Mouse (Mus musculus) spleen, adult 2 months (tissue): ENCODE results near the gene Prss57. TPM values are rescaled to one million over a fixed set of nuclear protein-coding genes. Genes with fewer than 3 reads are reported as not detected.

Experiments used
- DNase-seq, 2 experiments: peaks; one replicate each; pipeline versions ENCODE4 v3.0.0 to v3.0.0-alpha.2; 2012 to 2021; ENCODE audit warnings: low spot score in 2 of 2, low read depth in 1 of 2
- H3K27ac ChIP-seq: fragments of 200-500 bp; 2 replicates; pipeline ENCODE4 v1.5.1; 2012; ENCODE audit warnings: low read length, inconsistent platforms; ENCODE audit not compliant: insufficient read depth
- H3K27me3 ChIP-seq: fragments of 200-500 bp; 2 replicates; pipeline ENCODE4 v1.6.1; 2012; ENCODE audit warnings: mild to moderate bottlenecking, moderate library complexity, low read length, inconsistent platforms; ENCODE audit not compliant: control insufficient read depth, insufficient read depth
- H3K36me3 ChIP-seq: fragments of 200-500 bp; 2 replicates; pipeline ENCODE4 v1.6.1; 2012; ENCODE audit warnings: mild to moderate bottlenecking, low read length, inconsistent platforms; ENCODE audit not compliant: control insufficient read depth, insufficient read depth
- H3K4me1 ChIP-seq: fragments of 200-500 bp; 2 replicates; pipeline ENCODE4 v1.6.1; 2011; ENCODE audit warnings: inconsistent platforms; ENCODE audit not compliant: control insufficient read depth, insufficient read depth, insufficient read length
- H3K4me3 ChIP-seq: fragments of 200-500 bp; 2 replicates; pipeline ENCODE4 v1.5.1; 2011; ENCODE audit warnings: mild to moderate bottlenecking, inconsistent platforms; ENCODE audit not compliant: insufficient read depth, insufficient read length; ENCODE audit errors: extremely low read depth
- CTCF ChIP-seq: fragments of 200-500 bp; IDR thresholded peaks from 2 replicates; pipeline ENCODE4 v1.5.1; 2011; ENCODE audit warnings: mild to moderate bottlenecking, inconsistent platforms; ENCODE audit not compliant: insufficient read depth, insufficient read length, insufficient replicate concordance; ENCODE audit errors: extremely low read depth
- POLR2A ChIP-seq: fragments of 200-500 bp; IDR thresholded peaks from 2 replicates; pipeline ENCODE4 v1.6.1; 2011; ENCODE audit warnings: low read depth, low read length, inconsistent platforms
- WGBS: fragments of 180-500 bp; shearing (Covaris S2); methylation state at CpG from one replicate; pipeline ENCODE4 v1.1.7; 2018; 5-methylcytosine and 5-hydroxymethylcytosine counted together
- polyA plus RNA-seq: library from polyadenylated mRNA; depleted of rRNA; stranded (reverse); fragments of >200 nt; gene quantifications from 2 replicates; pipeline ENCODE4 v1.2.3, GENCODE M21; 2012

Gene Prss57
- polyA plus RNA-seq, 1 experiment, result 1.6 TPM

DNA sequence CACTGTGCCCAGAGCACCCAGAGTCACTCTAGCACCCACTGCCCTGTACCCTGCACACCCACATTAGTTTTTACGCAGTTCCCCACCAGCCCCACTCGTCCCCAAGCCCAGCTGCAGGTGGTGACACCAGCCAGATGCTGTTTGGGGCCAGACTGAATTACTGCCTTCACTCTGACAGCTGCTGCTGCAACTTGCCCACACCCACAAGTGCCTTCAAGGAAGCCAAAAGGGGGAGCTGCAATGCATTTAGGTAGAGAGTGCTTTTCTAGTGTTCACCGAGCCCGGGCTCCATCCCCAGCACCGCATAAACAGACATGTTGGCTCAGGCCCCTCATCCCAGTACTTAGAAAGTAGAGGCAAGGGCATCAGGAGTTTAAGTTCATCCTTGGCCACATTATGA is 8.8 kb downstream of the Prss57 start:
- Histone ChIP-seq H3K36me3 (no peaks in the 10 kb centered on the region), H3K27ac (no peak overlapping the region), H3K4me3 (no peak overlapping the region), H3K4me1 (peaks cover 10% of the 10 kb centered on the region), H3K27me3 (peaks cover 5% of the 10 kb centered on the region)
- TF ChIP-seq CTCF (no peak), POLR2A (no peak)
- no peak for DNase-seq
- 56% methylated on average over 5 of the region's 5 CpGs for WGBS

DNA sequence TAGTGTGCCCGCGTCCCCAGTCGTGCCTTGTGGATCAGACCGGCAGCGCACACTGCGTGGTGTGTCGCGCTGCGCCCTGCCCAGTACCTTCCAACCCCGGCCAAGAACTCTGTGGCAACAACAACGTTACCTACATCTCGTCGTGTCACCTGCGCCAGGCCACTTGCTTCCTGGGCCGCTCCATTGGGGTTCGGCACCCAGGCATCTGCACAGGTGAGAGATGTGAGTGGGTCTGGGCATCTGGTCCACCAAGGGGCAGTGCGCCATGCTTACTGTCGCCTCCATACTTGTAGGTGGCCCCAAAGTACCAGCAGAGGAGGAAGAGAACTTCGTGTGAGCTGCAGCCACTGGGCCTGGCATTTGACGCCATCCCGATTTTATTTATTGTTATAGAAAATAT is 9.6 kb downstream of the Prss57 start:
- DNase-seq, result no peak
- TF ChIP-seq CTCF (no peak), POLR2A (no peak)
- H3K4me1 ChIP-seq, result peaks cover 10% of the 10 kb centered on the region
- peak overlapping the region; percentile 64; the same call in 1 of the 2 replicates for H3K4me3 ChIP-seq
- WGBS, result 32% methylated on average over 21 of the region's 21 CpGs
- peaks cover 5% of the 10 kb centered on the region for H3K27me3 ChIP-seq
- no peaks in the 10 kb centered on the region for H3K36me3 ChIP-seq
- H3K27ac ChIP-seq, result no peak overlapping the region

DNA sequence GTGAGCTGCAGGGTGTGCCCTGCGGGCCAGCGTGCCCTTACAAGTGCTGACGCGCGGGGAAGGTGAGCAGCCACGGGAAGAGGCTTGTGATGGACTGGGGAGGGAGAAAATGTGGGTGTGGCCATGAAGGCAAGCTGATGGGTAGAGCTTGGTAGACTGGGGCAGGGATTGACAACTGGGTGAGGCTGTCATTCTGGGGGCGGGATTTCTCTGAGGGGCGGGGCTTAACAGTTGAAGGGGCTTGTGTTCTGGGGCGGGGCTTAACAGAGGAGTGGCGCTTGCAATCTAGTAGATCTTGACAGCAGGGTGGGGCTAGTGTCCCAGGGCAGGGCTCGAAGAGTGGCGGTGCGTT is 10.1 kb downstream of the Prss57 start:
- Histone ChIP-seq H3K27ac (peak overlapping the region; percentile 69), H3K4me1 (peaks cover 10% of the 10 kb centered on the region), H3K4me3 (peak overlapping the region; percentile 64), H3K27me3 (peaks cover 5% of the 10 kb centered on the region), H3K36me3 (no peaks in the 10 kb centered on the region)
- WGBS, result under 1% methylated on average over 13 of the region's 13 CpGs
- peak in 1 of 2 experiments; percentile 73 for DNase-seq
- TF ChIP-seq POLR2A (no peak), CTCF (no peak)

DNA sequence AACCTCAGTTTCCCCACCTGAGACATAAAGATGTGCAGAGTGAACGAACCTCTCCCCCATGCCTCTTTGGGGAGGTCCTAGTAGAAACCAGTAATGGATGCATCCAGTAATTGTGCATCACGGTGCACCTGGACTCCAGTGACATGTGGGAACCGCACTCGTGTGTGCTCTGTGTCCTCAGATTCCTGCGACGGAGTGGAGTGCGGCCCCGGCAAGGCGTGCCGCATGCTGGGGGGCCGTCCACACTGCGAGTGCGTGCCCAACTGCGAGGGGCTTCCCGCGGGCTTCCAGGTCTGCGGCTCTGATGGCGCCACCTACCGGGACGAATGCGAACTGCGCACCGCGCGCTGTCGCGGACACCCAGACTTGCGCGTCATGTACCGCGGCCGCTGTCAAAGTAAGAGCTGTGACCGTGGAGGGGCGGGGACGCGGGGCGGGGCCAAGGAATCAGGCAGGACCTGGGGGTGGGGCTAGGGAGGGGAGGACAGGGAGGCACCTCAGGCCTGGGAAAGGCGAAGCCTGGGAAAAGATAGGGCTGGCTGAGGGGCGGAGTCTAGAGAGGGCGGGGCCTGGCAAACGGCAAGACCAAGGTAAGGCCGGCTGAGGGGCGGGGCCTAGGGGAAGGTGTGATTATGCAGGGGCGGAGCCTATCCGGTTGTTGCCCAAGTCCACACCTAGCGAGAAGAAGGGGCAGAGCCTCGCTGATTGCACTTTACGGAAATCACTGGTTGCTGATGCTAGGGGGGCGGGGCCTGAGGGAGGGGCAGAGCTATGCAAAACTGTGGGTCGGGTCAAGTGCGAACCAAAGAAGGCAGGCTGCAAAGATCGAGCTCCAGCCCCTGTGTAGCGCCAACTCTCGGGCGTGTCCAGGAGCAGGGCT is 10.7 kb downstream of the Prss57 start:
- no peak for TF ChIP-seq POLR2A
- peak; percentile 89 for TF ChIP-seq CTCF
- Histone ChIP-seq H3K4me1 (peaks cover 10% of the 10 kb centered on the region), H3K36me3 (no peaks in the 10 kb centered on the region), H3K27ac (peak overlapping the region; percentile 69), H3K4me3 (peak overlapping the region; percentile 64), H3K27me3 (peaks cover 5% of the 10 kb centered on the region)
- WGBS, result 2% methylated on average over 55 of the region's 55 CpGs
- DNase-seq, result peak; percentile 95 to 96

DNA sequence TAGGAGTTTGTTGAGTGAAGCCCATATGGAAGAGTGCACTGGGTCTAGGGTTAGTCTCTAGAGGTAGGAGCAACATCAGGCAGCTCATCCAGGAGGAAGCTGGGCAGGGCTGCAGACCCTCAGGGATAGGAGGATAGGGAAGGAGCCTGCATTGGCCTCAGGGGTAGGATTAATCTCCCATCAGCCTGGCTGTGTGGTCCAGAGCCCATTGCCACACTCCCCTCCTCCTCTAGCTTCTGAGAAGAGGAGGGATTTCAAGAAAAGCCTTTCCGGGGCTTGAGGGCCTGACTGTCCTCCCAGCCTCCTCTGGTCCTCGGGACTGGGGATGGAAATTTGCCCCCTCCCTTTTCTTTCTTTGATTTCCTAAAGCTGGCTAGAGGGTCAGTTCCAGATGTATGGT is 11.6 kb downstream of the Prss57 start:
- no peak for TF ChIP-seq CTCF
- no peak for TF ChIP-seq POLR2A
- 68% methylated on average over 2 of the region's 2 CpGs for WGBS
- DNase-seq, result no peak
- Histone ChIP-seq H3K27me3 (peaks cover 5% of the 10 kb centered on the region), H3K27ac (no peak overlapping the region), H3K4me1 (peaks cover 10% of the 10 kb centered on the region), H3K36me3 (no peaks in the 10 kb centered on the region), H3K4me3 (no peak overlapping the region)

DNA sequence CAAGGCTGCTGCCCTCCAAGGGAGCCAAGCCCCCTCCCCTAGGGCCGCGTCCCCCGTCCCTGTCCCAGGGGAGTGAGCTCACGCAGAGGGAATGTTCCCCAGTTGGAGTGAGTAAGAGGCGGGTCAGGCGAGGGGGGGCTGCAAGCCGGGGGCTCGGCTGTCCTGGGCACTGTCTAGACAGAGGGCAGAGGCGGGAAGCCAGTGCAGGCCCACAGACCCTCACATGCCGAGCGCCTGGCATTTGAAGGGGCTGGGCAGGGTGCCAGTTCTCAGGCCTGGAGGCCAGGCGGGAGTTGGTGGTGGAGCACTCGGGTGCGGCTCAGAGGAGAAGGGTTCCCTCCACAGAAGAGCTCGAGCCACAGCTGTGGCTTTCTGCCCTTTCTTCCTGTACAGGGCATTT is 12.8 kb downstream of the Prss57 start:
- Histone ChIP-seq H3K4me3 (no peak overlapping the region), H3K4me1 (peaks cover 10% of the 10 kb centered on the region), H3K27me3 (peaks cover 5% of the 10 kb centered on the region), H3K36me3 (no peaks in the 10 kb centered on the region), H3K27ac (no peak overlapping the region)
- no peak for TF ChIP-seq POLR2A
- TF ChIP-seq CTCF, result no peak
- DNase-seq, result no peak
- WGBS, result 26% methylated on average over 15 of the region's 15 CpGs

DNA sequence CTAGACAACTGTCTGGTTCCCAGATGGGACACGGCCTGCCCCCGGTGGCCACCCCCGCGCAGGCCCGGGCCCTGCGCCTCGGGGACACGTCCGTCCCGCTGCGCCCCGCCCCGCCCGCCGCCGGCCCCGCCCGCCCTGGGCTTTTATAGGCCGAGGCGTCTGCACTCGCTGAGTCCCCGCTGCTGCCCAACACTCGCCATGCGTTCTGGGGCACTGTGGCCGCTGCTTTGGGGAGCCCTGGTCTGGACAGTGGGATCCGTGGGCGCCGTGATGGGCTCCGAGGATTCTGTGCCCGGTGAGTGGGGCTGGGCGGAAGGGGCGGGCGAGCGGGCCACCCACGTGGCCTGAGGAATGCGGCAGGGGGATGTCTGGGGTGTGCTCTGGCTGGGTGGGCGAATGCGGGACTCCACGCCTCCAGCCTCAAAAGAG is 13.6 kb downstream of the Prss57 start, which contains the start of gene Fstl3:
Gene Fstl3, plus strand, starts transcription at position 170 of the 429 bp plus-strand sequence.
- 8% methylated on average over 39 of the region's 39 CpGs for WGBS
- no peak for TF ChIP-seq CTCF
- Histone ChIP-seq H3K4me3 (peak within 1 kb of the TSS; percentile 23; the same call in 1 of the 2 replicates), H3K27ac (no peak within 1 kb of the TSS), H3K36me3 (no peaks in the 10 kb centered on the region), H3K4me1 (peaks cover 10% of the 10 kb centered on the region), H3K27me3 (peaks cover 5% of the 10 kb centered on the region)
- no peak for DNase-seq
